Mouse (Mus musculus) lung, postnatal 0 days (tissue): ENCODE results near the gene Dnaaf5.

Experiments used
- CTCF ChIP-seq: IDR thresholded peaks from 2 replicates; pipeline ENCODE4 v1.5.1; 2016; ENCODE audit warnings: antibody characterized with exemption, mild to moderate bottlenecking
- EP300 ChIP-seq: IDR thresholded peaks from 2 replicates; pipeline ENCODE4 v1.6.1; 2016; ENCODE audit warnings: antibody characterized with exemption, mild to moderate bottlenecking, control low read depth

DNA sequence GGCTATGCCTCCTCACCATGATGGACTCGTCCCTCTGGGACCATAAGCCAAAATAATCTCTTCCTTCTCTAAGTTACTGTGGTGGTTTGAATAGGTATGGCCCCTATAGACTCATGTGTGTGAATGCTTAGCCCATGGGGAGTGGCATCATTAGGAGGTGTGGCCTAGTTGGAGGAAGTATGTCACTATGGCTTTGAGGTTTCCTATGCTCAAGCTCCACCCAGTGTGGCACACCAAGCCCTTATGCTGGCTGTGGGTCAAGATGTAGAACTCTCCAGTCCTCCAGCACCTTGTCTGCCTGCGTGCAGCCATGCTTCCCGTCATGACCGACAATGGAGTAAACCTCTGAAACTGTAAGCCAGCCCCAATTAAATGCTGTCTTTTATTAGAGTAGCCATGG is 4.3 kb upstream of the Dnaaf5 start:
- TF ChIP-seq CTCF (no peak), EP300 (no peak)
